Mouse (Mus musculus): ENCODE data around the gene Pip5k1b.

Pip5k1b gene

GRCm38 (mm10) chr19:24518384-24518783 is 37.3 kb downstream of the Pip5k1b start:
- DNase-seq (ENCODE audit: low spot score in 2 of 2): no peak

DNA sequence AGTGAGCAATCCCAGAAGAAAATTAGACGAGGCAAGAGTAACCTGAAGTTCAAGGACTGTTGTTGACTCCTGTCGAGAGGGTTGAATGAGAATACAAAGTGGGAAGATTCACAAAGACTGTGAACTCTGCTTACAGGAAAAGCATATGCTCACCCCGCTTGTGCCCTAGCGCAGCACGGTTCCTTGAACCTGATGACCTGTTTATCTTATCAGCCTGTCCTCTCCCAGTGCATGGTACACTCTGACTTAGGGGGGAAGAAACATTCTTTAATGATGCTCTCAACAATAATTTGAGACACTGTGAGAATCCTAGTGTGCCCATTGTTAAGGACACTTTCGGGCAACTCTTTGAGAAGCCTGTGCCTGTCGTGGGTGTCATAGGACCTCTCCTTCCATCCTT is 38.6 kb downstream of the Pip5k1b start:
- DNase-seq (ENCODE audit: low spot score in 2 of 2): no peak

DNA sequence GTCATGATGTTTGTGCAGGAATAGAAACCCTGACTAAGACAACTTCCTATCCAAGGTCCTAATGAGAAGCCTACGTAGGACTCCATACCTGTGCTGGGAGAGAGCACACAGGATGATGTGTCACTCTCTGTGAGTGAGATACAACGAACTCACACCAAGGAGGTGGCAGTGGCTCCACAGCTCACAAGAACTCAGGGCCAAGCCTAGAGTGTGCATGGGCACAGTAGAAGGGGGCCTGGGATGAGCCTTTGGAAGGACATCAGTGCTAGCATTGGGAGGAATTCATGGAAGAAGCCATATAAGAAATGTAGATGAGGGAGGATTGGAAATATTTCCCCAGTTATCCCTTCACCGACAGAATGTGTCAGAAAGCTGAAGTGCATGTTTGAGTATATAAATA is 39.7 kb downstream of the Pip5k1b start:
- no peak for DNase-seq (ENCODE audit: low spot score in 2 of 2)

DNA sequence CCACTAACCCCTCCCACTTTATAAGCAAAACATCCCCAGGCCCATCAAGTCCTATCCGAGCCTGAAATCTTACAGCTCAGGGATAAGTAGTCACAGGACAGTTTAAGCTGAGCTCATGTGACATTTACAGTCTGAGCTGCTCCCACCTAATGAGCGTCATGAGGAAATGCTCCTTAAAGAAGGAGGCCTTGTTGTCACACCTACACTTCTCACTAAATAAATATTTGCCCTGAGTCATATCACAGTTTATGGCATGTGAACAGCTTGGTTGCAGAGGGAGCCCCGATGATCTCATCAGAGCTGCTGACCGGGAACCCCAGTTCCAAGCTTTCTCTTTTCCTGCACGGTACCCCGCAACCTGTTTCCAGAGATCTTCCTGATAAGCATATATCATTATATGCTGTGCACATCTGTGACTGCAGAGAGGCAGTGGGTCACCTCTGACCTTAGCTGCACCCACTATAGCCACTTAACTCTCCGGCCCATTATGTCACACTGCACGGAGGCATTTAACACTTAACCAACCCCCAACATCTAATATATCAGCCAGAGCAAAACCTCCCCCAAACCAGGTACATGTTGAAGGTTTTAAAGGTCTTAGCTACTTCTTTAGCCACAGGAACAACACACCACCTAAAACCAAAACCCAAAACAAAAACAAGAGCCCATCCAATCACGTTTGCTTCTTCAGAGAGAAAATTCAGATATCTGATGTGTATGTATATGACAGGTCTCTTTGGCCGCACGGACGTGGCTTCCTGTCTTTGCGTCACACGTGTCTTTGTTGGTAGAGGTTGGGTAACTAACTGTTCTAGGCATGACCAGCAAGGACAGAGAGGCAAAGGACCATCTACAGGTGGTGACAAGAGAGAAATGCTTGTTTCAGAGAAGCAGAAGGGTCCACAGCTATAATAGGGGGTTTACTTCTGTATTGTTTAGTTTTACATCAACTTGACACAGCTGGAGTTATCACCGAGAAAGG is 40.7 kb downstream of the Pip5k1b start:
- no peak for DNase-seq (ENCODE audit: low spot score in 2 of 2)

GRCm38 (mm10) chr19:24513105-24513843 is 42.4 kb downstream of the Pip5k1b start:
- no peak for DNase-seq (ENCODE audit: low spot score in 2 of 2)

- DNase-seq (ENCODE audit: low spot score in 2 of 2): no peak
Observed at GRCm38 (mm10) chr19:24511939-24512338, 43.7 kb downstream of the Pip5k1b start.

DNA sequence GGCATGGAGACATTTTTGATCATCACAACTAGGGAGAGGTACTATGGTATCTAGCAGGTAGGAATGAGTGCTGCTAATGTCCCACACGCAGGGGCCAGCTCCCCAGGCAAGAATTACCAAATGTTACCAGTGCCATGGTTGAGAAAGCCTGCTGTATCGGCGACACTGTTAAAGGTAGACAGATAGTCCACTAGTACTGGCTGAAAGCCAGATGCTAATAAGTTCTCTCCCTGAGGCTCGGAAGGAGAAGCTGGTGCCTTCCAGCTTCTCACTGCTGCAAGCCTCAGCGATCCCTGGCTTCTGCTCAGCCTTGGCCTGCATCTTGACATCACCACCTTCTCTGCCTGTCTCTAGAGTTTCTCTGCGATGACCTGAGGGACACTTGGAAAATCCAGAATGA is 46.3 kb downstream of the Pip5k1b start:
- DNase-seq (ENCODE audit: low spot score in 2 of 2): no peak

DNA sequence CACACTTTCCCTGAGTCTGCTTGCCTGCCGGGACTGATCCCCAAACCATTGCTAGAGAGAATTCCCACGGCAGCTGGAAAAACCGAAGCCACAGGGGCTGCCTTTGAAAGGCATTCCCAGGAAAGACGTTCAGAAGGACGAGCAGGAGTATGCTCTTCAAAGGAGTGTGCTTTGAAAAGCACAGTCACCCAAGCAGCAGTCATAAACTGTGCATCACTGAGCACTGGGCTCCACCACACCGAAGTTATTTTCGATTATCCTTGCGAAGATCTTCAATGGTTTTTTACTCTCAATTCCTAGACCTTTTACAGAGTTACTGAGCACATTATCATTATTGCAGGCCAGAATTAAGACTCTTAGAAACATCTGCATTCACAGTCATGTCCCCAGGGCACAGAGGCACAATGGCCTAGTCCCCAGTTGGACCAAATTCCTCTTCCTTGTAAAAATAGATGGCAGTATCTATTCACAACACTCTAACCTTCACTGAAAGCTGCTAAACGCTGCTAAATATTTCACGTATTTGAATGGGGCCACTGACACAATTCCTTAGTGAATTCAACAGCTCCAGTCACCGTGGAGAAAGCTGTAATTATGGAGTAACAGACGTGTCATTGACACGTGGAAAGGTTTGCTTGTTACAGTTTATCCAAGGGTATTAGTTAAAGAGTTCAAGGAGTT is 47.4 kb downstream of the Pip5k1b start:
- DNase-seq (ENCODE audit: low spot score in 2 of 2): no peak

DNA sequence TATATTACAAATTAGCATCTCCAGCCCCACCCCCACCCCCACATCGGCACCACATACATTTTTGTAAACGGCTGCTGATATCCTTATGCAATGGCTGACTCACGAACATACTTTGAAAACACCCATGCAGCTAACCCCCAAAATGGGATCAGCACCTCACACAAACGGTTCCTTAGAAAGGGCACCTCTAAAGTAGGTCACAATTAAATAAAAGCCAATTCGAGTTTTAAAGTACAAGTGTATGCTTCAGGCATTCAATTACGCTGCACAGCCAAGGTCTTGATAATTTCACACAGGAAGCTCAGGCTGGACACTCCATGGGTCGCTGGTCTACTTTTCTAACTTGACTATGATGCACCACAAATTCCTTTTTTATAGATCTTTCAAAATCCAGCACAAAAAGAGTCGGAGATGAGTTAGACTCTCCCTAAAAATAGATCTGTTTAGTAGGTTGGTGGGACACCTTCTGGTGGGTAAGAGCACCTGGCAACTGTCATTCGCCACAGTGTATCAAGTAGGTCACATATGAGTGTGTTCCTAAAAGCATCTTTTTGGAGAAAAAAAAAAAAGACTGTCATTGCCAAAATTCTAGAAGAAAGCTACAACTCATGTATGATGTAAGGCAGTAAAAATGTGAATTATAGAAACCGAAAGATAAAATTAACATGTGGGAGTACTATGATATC is 52.8 kb downstream of the Pip5k1b start:
- DNase-seq (ENCODE audit: low spot score in 2 of 2): no peak

DNA sequence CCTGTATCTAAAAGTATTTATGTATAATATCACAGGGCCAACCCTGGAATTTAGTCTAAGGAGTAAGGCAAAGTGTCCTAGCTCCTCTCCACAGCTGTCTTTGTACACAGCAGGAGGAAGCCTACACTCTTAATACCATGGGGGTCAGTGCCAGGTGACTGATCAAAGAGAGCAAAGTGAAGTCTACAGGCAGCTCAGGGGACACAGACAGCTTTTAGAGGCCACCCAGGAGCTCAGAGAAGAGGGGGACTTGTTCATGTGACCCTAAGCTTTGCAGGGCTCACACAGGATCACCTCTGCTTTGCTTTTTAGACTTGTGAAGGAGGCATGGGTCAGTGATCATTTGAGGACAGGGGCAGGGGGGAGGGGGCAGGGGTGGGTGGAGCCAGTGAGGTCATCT is 54.1 kb downstream of the Pip5k1b start:
- DNase-seq (ENCODE audit: low spot score in 2 of 2): no peak

DNA sequence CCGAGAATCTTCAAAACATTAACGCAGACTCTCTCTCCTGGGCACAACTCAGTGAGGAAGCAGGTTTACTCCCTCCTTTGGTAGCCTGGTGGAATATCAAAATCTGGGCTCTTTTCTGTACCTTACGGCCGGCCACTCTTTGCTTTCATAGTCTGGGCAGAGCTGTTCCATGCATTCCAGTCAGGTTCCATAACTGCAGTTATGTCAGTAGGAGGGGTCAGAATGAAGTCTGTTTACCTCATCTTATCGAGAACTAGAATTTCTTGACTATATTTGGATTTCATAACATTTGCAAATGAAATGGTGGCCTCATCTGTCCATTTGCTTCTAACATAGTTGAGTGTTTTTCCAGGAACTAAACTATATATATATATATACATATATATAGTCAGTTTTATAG is 55.2 kb downstream of the Pip5k1b start:
- DNase-seq (ENCODE audit: low spot score in 2 of 2): no peak

DNA sequence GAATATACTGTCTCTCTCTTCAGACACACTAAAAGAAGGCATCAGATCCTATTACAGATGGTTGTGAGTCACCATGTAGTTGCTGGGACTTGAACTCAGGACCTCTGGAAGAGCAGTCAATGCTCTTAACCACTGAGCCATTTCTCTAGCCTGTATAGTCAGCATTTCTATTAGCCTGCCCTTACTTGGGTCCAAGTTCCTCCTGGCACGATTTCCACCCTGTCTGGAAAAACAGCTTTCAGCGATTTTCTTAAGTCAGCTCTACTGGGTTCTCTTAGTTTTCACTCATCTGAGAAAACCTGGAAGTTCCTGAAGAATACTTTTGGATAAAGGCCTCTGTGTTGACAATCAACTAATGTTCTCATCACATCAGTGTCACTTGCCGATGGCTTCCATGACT is 56.4 kb downstream of the Pip5k1b start:
- no peak for DNase-seq (ENCODE audit: low spot score in 2 of 2)

DNA sequence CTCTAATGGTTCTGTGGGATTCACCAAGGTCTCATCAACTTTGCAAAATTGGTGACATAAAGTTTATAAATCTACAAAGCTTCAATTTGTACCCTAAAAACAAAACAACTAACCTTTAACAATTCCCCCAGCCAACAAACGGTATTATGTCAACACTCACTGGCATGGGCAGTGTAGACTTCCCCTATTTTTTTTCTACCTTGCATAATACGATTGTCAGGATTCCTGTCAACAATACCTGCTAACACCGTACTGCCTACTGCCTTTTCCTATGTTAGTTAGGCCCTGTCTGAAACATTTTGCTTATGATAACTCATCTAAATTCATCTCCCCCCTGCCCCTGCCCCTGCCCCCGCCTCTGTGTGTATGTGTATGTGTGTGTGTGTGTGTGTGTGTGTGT is 61.8 kb downstream of the Pip5k1b start:
- DNase-seq (ENCODE audit: low spot score in 2 of 2): no peak

DNA sequence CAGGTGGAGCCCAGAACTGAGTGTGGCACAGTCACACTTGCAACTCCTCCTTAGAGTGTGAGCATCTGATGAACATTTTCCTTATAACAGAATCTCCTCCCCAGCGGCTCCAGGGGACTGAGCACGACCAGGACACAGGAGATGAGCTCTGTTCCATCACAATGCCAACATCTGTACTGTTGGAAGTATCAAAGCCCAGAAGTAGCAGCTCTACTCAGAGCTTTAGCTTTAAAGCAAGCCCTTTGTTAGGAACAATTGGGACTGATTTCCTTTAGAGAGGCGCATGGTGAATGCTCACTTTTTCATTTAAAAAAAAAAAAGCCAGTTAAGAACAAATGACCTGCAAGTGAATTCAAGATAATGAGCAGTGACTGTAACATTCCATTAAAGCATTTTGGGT is 63.8 kb downstream of the Pip5k1b start:
- DNase-seq (ENCODE audit: low spot score in 2 of 2): no peak

- DNase-seq (ENCODE audit: low spot score in 2 of 2): no peak
Observed at GRCm38 (mm10) chr19:24490275-24490674, 65.4 kb downstream of the Pip5k1b start.

DNA sequence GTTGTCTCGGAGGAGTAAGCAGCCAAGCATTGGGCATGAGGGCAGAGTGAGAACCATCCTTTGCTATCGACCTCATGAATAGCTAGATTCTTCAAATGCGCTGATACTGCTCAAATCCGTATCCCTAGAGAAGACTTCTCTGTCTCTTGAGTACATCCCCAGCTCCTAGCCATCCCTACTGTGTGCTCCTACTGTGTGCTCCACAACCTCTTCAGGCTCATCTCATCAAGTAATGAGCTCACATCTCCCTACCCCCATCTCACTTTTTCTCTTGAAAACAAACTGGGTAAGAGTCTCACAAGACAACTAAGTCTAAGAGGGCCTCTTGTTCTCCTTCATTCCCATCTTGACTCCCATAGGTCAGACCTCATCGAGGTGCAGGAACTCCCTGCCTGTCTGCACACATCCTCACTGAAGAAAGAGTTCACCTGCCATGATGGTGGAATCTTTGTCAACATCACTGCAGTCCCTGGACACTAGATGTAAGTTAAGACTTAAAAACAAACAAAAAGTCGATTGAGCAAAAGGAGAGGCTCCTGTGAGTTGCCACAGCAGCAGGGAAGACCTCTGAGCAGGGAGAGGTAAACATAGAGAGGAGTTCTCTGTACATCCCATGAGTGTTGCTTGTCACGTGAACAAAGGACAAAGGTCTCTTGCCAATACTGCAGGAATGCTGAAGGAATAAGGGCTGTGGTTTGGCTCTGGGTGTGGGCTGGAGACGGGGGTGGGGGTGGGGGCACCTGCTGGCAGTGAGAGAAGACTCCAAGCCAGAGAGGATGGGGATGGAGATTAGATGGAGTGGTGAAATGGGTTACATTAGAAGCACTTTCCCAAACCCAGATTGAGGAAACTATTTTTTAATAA is 69.0 kb downstream of the Pip5k1b start:
- no peak for DNase-seq (ENCODE audit: low spot score in 2 of 2)

- DNase-seq (ENCODE audit: low spot score in 2 of 2): no peak
Observed at GRCm38 (mm10) chr19:24484612-24485194, 71.0 kb downstream of the Pip5k1b start.

DNA sequence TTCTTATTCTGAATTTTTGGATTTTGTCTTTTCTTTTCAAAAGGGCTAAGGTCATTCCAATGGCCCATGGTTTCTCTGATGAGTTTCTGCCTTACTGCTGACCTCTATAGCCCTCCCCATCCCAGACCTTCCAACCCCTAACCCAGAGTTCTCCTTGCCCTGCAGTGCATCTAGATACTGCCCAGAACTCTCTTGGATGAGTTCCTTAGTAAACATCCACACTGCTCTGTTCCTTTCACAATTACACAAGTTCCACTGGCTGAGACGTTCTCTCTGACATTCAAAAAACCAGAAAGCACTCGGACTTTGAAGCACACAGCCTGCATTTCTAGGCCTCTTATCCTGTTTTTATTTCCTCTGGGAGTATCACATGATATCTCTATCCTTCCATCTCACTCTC is 74.8 kb downstream of the Pip5k1b start:
- no peak for DNase-seq (ENCODE audit: low spot score in 2 of 2)

- DNase-seq (ENCODE audit: low spot score in 2 of 2): peak; percentile 94 to 95
Observed at GRCm38 (mm10) chr19:24476929-24477882, 78.5 kb downstream of the Pip5k1b start, which contains the start of gene Fam122a. Gene Fam122a (minus strand): TSS chr19:24477356.
